Mouse (Mus musculus) neural tube, embryonic 14.5 days (tissue): ENCODE data around the gene Coro1c. TPM values are rescaled to one million over a fixed set of nuclear protein-coding genes. Genes with fewer than 3 reads are reported as not detected.

Experiments
- ATAC-seq: fragments of 200-750 bp; cut with Nextera tagmentation; 2 replicates; pipeline ENCODE4 v1.8.0; 2017; ENCODE audit warnings: low read depth, mild to moderate bottlenecking, moderate TSS enrichment, moderate library complexity
- H3K27ac ChIP-seq: fragments of 300-500 bp; sonication (generic); 2 replicates; pipeline ENCODE4 v1.5.1; 2014; ENCODE audit warnings: low read depth, mild to moderate bottlenecking, control low read depth, low read length, moderate library complexity, mixed read lengths
- H3K27me3 ChIP-seq: fragments of 300-500 bp; sonication (generic); 2 replicates; pipeline ENCODE4 v1.6.1; 2014; ENCODE audit warnings: low read length; ENCODE audit not compliant: control insufficient read depth, insufficient read depth
- H3K36me3 ChIP-seq: fragments of 300-500 bp; sonication (generic); 2 replicates; pipeline ENCODE4 v1.6.1; 2014; ENCODE audit warnings: low read length, mixed read lengths; ENCODE audit not compliant: control insufficient read depth, insufficient read depth
- H3K4me1 ChIP-seq: fragments of 300-500 bp; sonication (generic); 2 replicates; pipeline ENCODE4 v1.6.1; 2014; ENCODE audit warnings: low read length; ENCODE audit not compliant: control insufficient read depth, insufficient read depth
- H3K4me2 ChIP-seq: fragments of 300-500 bp; sonication (generic); 2 replicates; pipeline ENCODE4 v1.6.1; 2014; ENCODE audit warnings: mild to moderate bottlenecking, low read depth, low read length, control low read depth
- H3K4me3 ChIP-seq: fragments of 300-500 bp; sonication (generic); 2 replicates; pipeline ENCODE4 v1.5.1; 2014; ENCODE audit warnings: low read depth, low read length, control low read depth, mixed read lengths
- H3K9ac ChIP-seq: fragments of 300-500 bp; sonication (generic); replicated peaks from 2 replicates; pipeline ENCODE4 v1.6.1; 2014; ENCODE audit warnings: low read depth, mild to moderate bottlenecking, control low read depth, low read length, mixed read lengths
- H3K9me3 ChIP-seq: fragments of 300-500 bp; sonication (generic); 2 replicates; pipeline ENCODE4 v1.6.1; 2016; ENCODE audit warnings: low read length; ENCODE audit not compliant: control insufficient read depth
- WGBS: fragments of 180-500 bp; shearing (Covaris S2); extraction: QIAGEN DNeasy Blood & Tissue Kit; methylation state at CpG from one replicate; pipeline ENCODE4 v1.1.7; 2014; 5-methylcytosine and 5-hydroxymethylcytosine counted together
- polyA plus RNA-seq: library from polyadenylated mRNA; unstranded; fragments of >200 nt; fragmentation: Nextera tagmentation; extraction: Ambion mirVana; gene quantifications from 2 replicates; pipeline ENCODE4 v1.2.1, GENCODE M21; 2014

Coro1c gene
- polyA plus RNA-seq, 1 experiment from 2014 or later: 148 TPM

GRCm38 (mm10) chr5:113899543-113899942 lies 9.0 kb downstream of the Coro1c start:
- WGBS: 83% methylated on average over 12 of the region's 12 CpGs

GRCm38 (mm10) chr5:113892005-113892404 lies 16.6 kb downstream of the Coro1c start:
- Histone ChIP-seq H3K27me3 (no peaks in the 10 kb centered on the region), H3K4me3 (no peak overlapping the region), H3K9ac (no peak overlapping the region), H3K9me3 (no peaks in the 10 kb centered on the region), H3K4me2 (no peak overlapping the region), H3K27ac (no peak overlapping the region), H3K36me3 (no peaks in the 10 kb centered on the region), H3K4me1 (peaks cover 23% of the 10 kb centered on the region)
- 74% methylated on average over 7 of the region's 7 CpGs for WGBS
- no peak for ATAC-seq

More at GRCm38 (mm10) chr5:113899543-113899942, 9.0 kb downstream of the Coro1c start:
- no peak overlapping the region for H3K27ac ChIP-seq
- H3K9me3 ChIP-seq: no peaks in the 10 kb centered on the region
- no peaks in the 10 kb centered on the region for H3K27me3 ChIP-seq
- peaks cover 28% of the 10 kb centered on the region for H3K4me1 ChIP-seq
- no peak overlapping the region for H3K4me3 ChIP-seq
- H3K36me3 ChIP-seq: no peaks in the 10 kb centered on the region
- no peak overlapping the region for H3K9ac ChIP-seq
- no peak overlapping the region for H3K4me2 ChIP-seq
- ATAC-seq: no peak

GRCm38 (mm10) chr5:113890874-113891273 lies 17.7 kb downstream of the Coro1c start:
- no peak overlapping the region for H3K4me3 ChIP-seq
- no peaks in the 10 kb centered on the region for H3K36me3 ChIP-seq
- peaks cover 24% of the 10 kb centered on the region for H3K4me1 ChIP-seq
- H3K4me2 ChIP-seq: no peak overlapping the region
- no peak for ATAC-seq
- no peak overlapping the region for H3K9ac ChIP-seq
- 83% methylated on average over 18 of the region's 18 CpGs for whole genome bisulfite sequencing
- H3K27ac ChIP-seq: 0 out of 2 replicates have a peak overlapping the region, but pooled peaks have one; percentile 35
- no peaks in the 10 kb centered on the region for H3K27me3 ChIP-seq
- no peaks in the 10 kb centered on the region for H3K9me3 ChIP-seq

- no peak for ATAC-seq
- no peaks in the 10 kb centered on the region for H3K9me3 ChIP-seq
- WGBS: 41% methylated on average over 4 of the region's 4 CpGs
- no peak overlapping the region for H3K9ac ChIP-seq
- no peaks in the 10 kb centered on the region for H3K27me3 ChIP-seq
- H3K4me2 ChIP-seq: no peak overlapping the region
- peaks cover 28% of the 10 kb centered on the region for H3K4me1 ChIP-seq
- H3K36me3 ChIP-seq: no peaks in the 10 kb centered on the region
- H3K4me3 ChIP-seq: no peak overlapping the region
- no peak overlapping the region for H3K27ac ChIP-seq
Observed at GRCm38 (mm10) chr5:113889912-113890311, 18.6 kb downstream of the Coro1c start.

- Histone ChIP-seq H3K27ac (peak overlapping the region; percentile 41), H3K27me3 (no peaks in the 10 kb centered on the region), H3K9ac (no peak overlapping the region), H3K36me3 (no peaks in the 10 kb centered on the region), H3K4me2 (no peak overlapping the region), H3K4me3 (no peak overlapping the region), H3K9me3 (no peaks in the 10 kb centered on the region), H3K4me1 (peaks cover 28% of the 10 kb centered on the region)
- no peak for ATAC-seq
- WGBS: 25% methylated on average over 19 of the region's 19 CpGs
Observed at GRCm38 (mm10) chr5:113889181-113889906, 19.2 kb downstream of the Coro1c start.

GRCm38 (mm10) chr5:113888186-113888795 lies 20.3 kb downstream of the Coro1c start:
- no peak for ATAC-seq
- H3K4me1 ChIP-seq: peaks cover 33% of the 10 kb centered on the region
- 91% methylated on average over 5 of the region's 5 CpGs for WGBS
- no peak overlapping the region for H3K9ac ChIP-seq
- no peaks in the 10 kb centered on the region for H3K36me3 ChIP-seq
- 0 out of 2 replicates have a peak overlapping the region, but pooled peaks have one; percentile 41 for H3K27ac ChIP-seq
- H3K4me2 ChIP-seq: no peak overlapping the region
- no peaks in the 10 kb centered on the region for H3K27me3 ChIP-seq
- H3K4me3 ChIP-seq: no peak overlapping the region
- H3K9me3 ChIP-seq: no peaks in the 10 kb centered on the region

- Histone ChIP-seq H3K27me3 (no peaks in the 10 kb centered on the region), H3K27ac (no peak overlapping the region), H3K9ac (no peak overlapping the region), H3K4me1 (peaks cover 45% of the 10 kb centered on the region), H3K4me3 (no peak overlapping the region), H3K4me2 (no peak overlapping the region), H3K36me3 (no peaks in the 10 kb centered on the region), H3K9me3 (no peaks in the 10 kb centered on the region)
- no peak for ATAC-seq
- 53% methylated on average over 11 of the region's 11 CpGs for WGBS
Observed at GRCm38 (mm10) chr5:113887132-113887531, 21.4 kb downstream of the Coro1c start.

GRCm38 (mm10) chr5:113885623-113886022 lies 22.9 kb downstream of the Coro1c start:
- Histone ChIP-seq H3K27me3 (no peaks in the 10 kb centered on the region), H3K36me3 (peaks cover 8% of the 10 kb centered on the region; the same call in 1 of the 2 replicates), H3K4me3 (no peak overlapping the region), H3K27ac (peak overlapping the region; percentile 23; the same call in 1 of the 2 replicates), H3K9me3 (no peaks in the 10 kb centered on the region), H3K4me1 (peaks cover 39% of the 10 kb centered on the region), H3K4me2 (no peak overlapping the region), H3K9ac (no peak overlapping the region)
- WGBS: 30% methylated on average over 8 of the region's 8 CpGs
- ATAC-seq: no peak

GRCm38 (mm10) chr5:113884750-113885149 lies 23.8 kb downstream of the Coro1c start:
- Histone ChIP-seq H3K9me3 (no peaks in the 10 kb centered on the region), H3K4me2 (no peak overlapping the region), H3K27me3 (no peaks in the 10 kb centered on the region), H3K36me3 (peaks cover 12% of the 10 kb centered on the region; the same call in 1 of the 2 replicates), H3K4me1 (peaks cover 32% of the 10 kb centered on the region), H3K9ac (no peak overlapping the region), H3K27ac (no peak overlapping the region), H3K4me3 (no peak overlapping the region)
- 53% methylated on average over 7 of the region's 7 CpGs for WGBS
- no peak for ATAC-seq
